Mouse (Mus musculus) embryonic facial prominence, embryonic 10.5 days (tissue): ENCODE data around the gene Nup43. TPM values are rescaled to one million over a fixed set of nuclear protein-coding genes. Genes with fewer than 3 reads are reported as not detected.

ENCODE experiments used
- DNase-seq: peaks from one replicate; pipeline ENCODE4 v3.0.0-alpha.2; 2017; ENCODE audit warnings: low spot score
- H3K27ac ChIP-seq: fragments of 300-500 bp; sonication (generic); replicated peaks from 2 replicates; pipeline ENCODE4 v1.5.1; 2016; ENCODE audit warnings: mild to moderate bottlenecking
- H3K27me3 ChIP-seq: fragments of 300-500 bp; sonication (generic); replicated peaks from 2 replicates; pipeline ENCODE4 v1.6.1; 2016; ENCODE audit warnings: low read depth, mild to moderate bottlenecking; ENCODE audit not compliant: poor library complexity, severe bottlenecking
- H3K36me3 ChIP-seq: fragments of 300-500 bp; sonication (generic); replicated peaks from 2 replicates; pipeline ENCODE4 v1.6.1; 2016; ENCODE audit warnings: mild to moderate bottlenecking, moderate library complexity
- H3K4me1 ChIP-seq: fragments of 300-500 bp; sonication (generic); 2 replicates; pipeline ENCODE4 v1.6.1; 2016
- H3K4me3 ChIP-seq: fragments of 300-500 bp; sonication (generic); 2 replicates; pipeline ENCODE4 v1.5.1; 2016; ENCODE audit warnings: mild to moderate bottlenecking, moderate library complexity
- H3K9me3 ChIP-seq: fragments of 300-500 bp; sonication (generic); 2 replicates; pipeline ENCODE4 v1.6.1; 2016; ENCODE audit warnings: mild to moderate bottlenecking
- WGBS: fragments of 180-500 bp; shearing (Covaris S2); methylation state at CpG from one replicate; pipeline ENCODE4 v1.1.7; 2016; 5-methylcytosine and 5-hydroxymethylcytosine counted together
- polyA plus RNA-seq: library from polyadenylated mRNA; unstranded; fragments of >200 nt; fragmentation: Nextera tagmentation; extraction: Ambion mirVana; gene quantifications from 2 replicates; pipeline ENCODE4 v1.2.1, GENCODE M21; 2016

Nup43 gene
- polyA plus RNA-seq, 1 experiment from 2014 or later = 95.4 TPM

DNA sequence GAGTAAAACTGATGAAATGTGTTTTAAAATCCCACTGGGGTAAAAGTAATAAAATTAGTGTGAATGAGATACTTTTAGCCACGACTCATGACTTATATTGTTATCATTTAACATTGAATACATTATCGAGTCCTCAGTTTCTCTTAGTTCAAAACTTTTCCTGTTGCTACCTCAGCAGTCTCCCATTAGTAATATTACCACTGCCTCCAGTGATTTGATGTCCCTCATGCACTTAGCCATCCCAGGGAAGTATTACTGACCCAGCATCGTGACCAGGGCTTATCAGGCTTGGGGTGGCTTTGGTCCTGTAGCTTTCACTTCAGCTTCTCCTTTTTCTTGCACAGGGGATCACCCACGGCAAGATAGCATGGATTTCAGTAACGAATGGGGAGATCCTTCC, 42.8 kb downstream of the Nup43 start:
- no peak overlapping the region for H3K4me3 ChIP-seq
- H3K27ac ChIP-seq = no peak overlapping the region
- no peak for DNase-seq
- no peaks in the 10 kb centered on the region for H3K4me1 ChIP-seq
- WGBS = 88% methylated on average over 5 of the region's 5 CpGs
- H3K36me3 ChIP-seq = peaks cover 97% of the 10 kb centered on the region
- no peaks in the 10 kb centered on the region for H3K27me3 ChIP-seq
- no peaks in the 10 kb centered on the region for H3K9me3 ChIP-seq

DNA sequence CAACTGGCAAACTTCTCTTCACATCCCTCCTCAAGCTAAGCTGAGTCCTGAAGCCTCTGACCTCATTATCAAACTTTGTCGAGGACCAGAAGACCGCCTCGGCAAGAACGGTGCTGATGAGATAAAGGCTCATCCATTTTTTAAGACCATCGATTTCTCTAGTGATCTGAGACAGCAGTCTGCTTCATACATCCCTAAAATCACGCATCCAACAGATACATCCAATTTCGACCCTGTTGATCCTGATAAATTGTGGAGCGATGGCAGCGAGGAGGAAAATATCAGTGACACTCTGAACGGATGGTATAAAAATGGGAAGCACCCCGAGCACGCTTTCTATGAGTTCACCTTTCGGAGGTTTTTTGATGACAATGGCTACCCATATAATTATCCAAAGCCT, 45.2 kb downstream of the Nup43 start:
- Histone ChIP-seq H3K27ac (no peak overlapping the region), H3K36me3 (peaks cover 87% of the 10 kb centered on the region), H3K9me3 (no peaks in the 10 kb centered on the region), H3K4me1 (no peaks in the 10 kb centered on the region), H3K4me3 (no peak overlapping the region), H3K27me3 (no peaks in the 10 kb centered on the region)
- 95% methylated on average over 13 of the region's 13 CpGs for WGBS
- no peak for DNase-seq

- Histone ChIP-seq H3K4me1 (no peaks in the 10 kb centered on the region), H3K27me3 (no peaks in the 10 kb centered on the region), H3K36me3 (peaks cover 65% of the 10 kb centered on the region), H3K27ac (no peak overlapping the region), H3K4me3 (no peak overlapping the region), H3K9me3 (no peaks in the 10 kb centered on the region)
- no peak for DNase-seq
- 80% methylated on average over 7 of the region's 7 CpGs for WGBS
These were observed 47.8 kb downstream of the Nup43 start for GRCm38 (mm10) chr10:7715056-7715455.

DNA sequence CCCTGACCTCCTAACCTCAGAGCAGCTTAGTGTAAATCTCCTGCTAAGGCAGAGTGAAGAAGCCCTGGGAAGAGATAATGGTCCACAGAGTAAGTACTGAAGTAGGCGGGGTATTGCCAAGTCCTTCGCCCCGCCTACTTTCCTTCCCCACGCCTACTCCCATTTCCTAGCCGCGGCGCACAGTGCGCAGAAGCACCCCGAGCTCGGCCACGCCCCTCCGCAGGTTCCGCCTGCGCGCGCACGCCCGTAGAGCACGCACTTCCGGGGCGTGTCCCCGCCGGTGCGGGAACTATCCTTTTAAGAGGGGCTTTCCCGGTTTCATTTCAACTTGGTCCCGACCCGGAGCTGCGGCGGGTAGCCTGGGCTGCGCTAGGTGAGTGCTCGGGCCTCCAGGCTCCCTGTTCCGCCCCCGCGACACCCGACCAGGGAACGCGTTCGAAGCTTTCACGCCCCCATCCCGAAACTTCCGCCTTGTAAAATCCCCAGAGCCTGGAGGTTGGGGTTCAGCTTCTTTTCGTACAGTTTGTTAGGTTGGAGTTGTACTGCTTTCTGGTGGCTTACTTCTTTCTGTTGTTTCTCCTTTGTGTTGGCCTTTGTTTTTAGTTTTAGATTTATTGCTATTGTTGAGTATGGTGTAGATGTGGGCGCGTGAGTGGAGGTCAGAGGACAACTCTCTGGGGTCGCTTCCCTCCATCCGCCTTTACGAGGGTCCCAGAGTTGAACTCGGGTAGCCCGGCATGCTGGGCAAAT, 58.6 kb downstream of the Nup43 start, which contains the start of gene Katna1:
Gene Katna1, plus strand, starts transcription at position 250 of the 750 bp plus-strand sequence.
- Histone ChIP-seq H3K27ac (peak within 1 kb of the TSS; percentile 86), H3K27me3 (no peaks in the 10 kb centered on the region), H3K36me3 (peaks cover 4% of the 10 kb centered on the region; the same call in 1 of the 2 replicates), H3K9me3 (no peaks in the 10 kb centered on the region), H3K4me1 (peaks cover 12% of the 10 kb centered on the region), H3K4me3 (peak within 1 kb of the TSS; percentile 73)
- under 1% methylated on average over 49 of the region's 49 CpGs for WGBS
- DNase-seq = peak; percentile 96

- Histone ChIP-seq H3K36me3 (peaks cover 4% of the 10 kb centered on the region; the same call in 1 of the 2 replicates), H3K4me3 (peak overlapping the region; percentile 73), H3K4me1 (peaks cover 12% of the 10 kb centered on the region), H3K9me3 (no peaks in the 10 kb centered on the region), H3K27me3 (no peaks in the 10 kb centered on the region), H3K27ac (peak overlapping the region; percentile 86)
- DNase-seq = no peak
- 0% methylated on average over 8 of the region's 8 CpGs for WGBS
These were observed 59.2 kb downstream of the Nup43 start for GRCm38 (mm10) chr10:7726501-7726812.

- WGBS = 26% methylated on average over 3 of the region's 3 CpGs
- no peak for DNase-seq
- Histone ChIP-seq H3K27ac (no peak overlapping the region), H3K4me1 (peaks cover 12% of the 10 kb centered on the region), H3K36me3 (peaks cover 4% of the 10 kb centered on the region; the same call in 1 of the 2 replicates), H3K9me3 (no peaks in the 10 kb centered on the region), H3K4me3 (peak overlapping the region; percentile 73), H3K27me3 (no peaks in the 10 kb centered on the region)
These were observed 59.7 kb downstream of the Nup43 start for GRCm38 (mm10) chr10:7727011-7727410.

Other genes starting within 250 kb of the Nup43 start
- 0.86 and 0.93 TPM in 2 replicates for gene Ulbp1, start 193.9 kb upstream of the Nup43 start, polyA plus RNA-seq
- gene Lrp11, start 77.7 kb upstream of the Nup43 start, polyA plus RNA-seq = 4.8 and 5.2 TPM in 2 replicates
- gene Pcmt1, start 13.6 kb downstream of the Nup43 start, polyA plus RNA-seq = 120 and 126 TPM in 2 replicates
- 7.7 and 8.2 TPM in 2 replicates for gene Lats1, start 13.7 kb downstream of the Nup43 start, polyA plus RNA-seq
- gene Katna1, start 58.5 kb downstream of the Nup43 start, polyA plus RNA-seq = 69.3 and 72.0 TPM in 2 replicates
- 44.7 and 52.8 TPM in 2 replicates for gene Ginm1, start 125.3 kb downstream of the Nup43 start, polyA plus RNA-seq
- 41.6 and 41.9 TPM in 2 replicates for gene Ppil4, start 125.4 kb downstream of the Nup43 start, polyA plus RNA-seq
- 0.09 and 0.12 TPM in 2 replicates for gene Zc3h12d, start 165.0 kb downstream of the Nup43 start, polyA plus RNA-seq